1 mouse cellular context compared by ENCODE assay signal in the genomic region with DNA sequence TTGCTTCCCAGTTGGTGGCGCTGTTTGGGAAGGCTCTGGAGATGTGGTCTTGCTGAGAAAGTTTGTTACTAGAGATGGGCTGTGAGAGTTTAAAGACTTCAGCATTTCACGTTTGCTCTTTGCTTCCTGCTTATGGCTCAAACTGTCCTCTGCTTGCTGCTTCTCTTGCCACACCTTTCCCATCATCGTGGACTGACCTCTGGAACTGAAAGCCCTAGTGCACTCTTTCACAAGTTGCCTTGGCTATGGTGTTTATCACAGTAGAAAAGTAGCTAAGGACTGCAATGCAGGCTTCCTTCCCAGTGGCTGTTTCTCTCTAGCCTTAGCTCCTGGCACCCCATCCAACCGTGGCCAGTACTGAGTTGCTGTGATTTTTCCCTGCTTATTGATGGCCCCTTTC.
TF ChIP-seq lines count a peak whose summit lies in the region.

No protein-coding gene starts in this region.

TF ChIP-seq in MEL, 35 proteins besides CTCF, POLR2A, EP300 and RAD21:
- TF ChIP-seq MYB (IDR thresholded peaks at IDR 0.05; ENCODE audit: low read depth, low read length) (no peak), E2F4 (IDR thresholded peaks at IDR 0.05; ENCODE audit: borderline replicate concordance, low read depth, low read length) (no peak), SMC3 (IDR thresholded peaks at IDR 0.05; ENCODE audit: low read depth, low read length) (no peak), TBP (IDR thresholded peaks at IDR 0.05; ENCODE audit: low read depth, low read length) (no peak), UBTF (IDR thresholded peaks at IDR 0.05; ENCODE audit: borderline replicate concordance, insufficient read depth, low read depth, low read length) (no peak), ELF1 (IDR thresholded peaks at IDR 0.05; ENCODE audit: low read depth, low read length) (no peak), CHD2 (IDR thresholded peaks at IDR 0.05; ENCODE audit: low read length) (no peak), ETS1 (IDR thresholded peaks at IDR 0.05; ENCODE audit: low read depth, low read length) (no peak), USF1 (IDR thresholded peaks at IDR 0.05; ENCODE audit: low read depth, low read length) (no peak), KAT2A (conservative IDR thresholded peaks at IDR 0.05; ENCODE audit: low read depth, low read length) (no peak), GABPA (IDR thresholded peaks at IDR 0.05; ENCODE audit: low read depth, low read length) (no peak), ZC3H11A (IDR thresholded peaks at IDR 0.05; ENCODE audit: low read depth, low read length) (no peak), ZKSCAN1 (IDR thresholded peaks at IDR 0.05; ENCODE audit: low read depth, low read length) (no peak), MXI1 (IDR thresholded peaks at IDR 0.05; ENCODE audit: low read depth, low read length) (no peak)
